Mouse (Mus musculus): ENCODE measurements around the gene Sytl3.

DNA sequence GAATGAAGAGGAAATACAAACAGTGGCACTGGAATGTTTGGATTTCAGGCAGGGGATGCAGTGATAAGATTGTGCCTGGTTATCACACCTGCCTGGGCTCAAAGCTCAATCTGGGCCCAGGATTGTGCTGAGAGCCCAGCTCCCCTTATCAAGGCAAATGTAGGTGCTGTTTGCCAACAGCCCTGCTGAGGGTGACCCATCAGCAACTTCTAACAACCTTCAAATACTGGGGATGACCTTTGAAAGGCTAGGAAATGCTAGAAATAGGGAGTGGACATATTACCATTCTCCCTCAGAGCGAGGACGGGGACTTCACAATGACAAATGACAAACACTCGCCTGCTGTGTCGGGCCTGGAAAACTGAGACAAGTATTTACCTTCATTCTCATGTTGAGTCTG lies 107.9 kb downstream of the Sytl3 start:
- no peak for TF ChIP-seq CTCF (IDR thresholded peaks at IDR 0.05; ENCODE audit: control insufficient read depth, insufficient read depth, insufficient read length)
- TF ChIP-seq MAX (IDR thresholded peaks at IDR 0.05): no peak
- TF ChIP-seq FOSL1 (IDR thresholded peaks at IDR 0.05; ENCODE audit: insufficient read depth, low read length, poor library complexity, severe bottlenecking): no peak
- TF ChIP-seq MYOD1 (IDR thresholded peaks at IDR 0.05; ENCODE audit: control insufficient read depth, insufficient read length, low read depth): no peak
- no peak for TF ChIP-seq MYOG (IDR thresholded peaks at IDR 0.05; ENCODE audit: control insufficient read depth, extremely low read depth, insufficient read length)
